25 mouse cellular contexts compared by ENCODE assay signal in the genomic region with DNA sequence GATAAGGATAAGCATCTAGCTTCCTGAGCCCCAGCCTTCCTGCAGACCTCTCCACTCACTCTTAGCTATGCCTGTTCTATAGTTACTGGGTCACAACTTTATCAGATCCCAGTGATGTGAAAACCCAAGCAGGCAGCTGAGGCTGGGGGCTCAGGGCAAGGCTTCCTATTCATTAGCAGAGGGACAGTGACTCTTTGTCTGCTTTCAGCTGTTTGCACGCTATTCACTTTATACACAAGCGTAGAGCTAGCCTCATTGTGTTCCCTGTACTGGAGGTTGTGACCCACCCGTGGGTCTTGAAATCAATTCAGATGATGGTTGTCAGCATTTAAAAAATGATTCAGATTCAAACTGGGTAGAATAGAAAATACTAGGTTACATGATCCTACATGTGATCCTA.
DNase-seq lines count a peak whose midpoint lies in the region; ATAC-seq and TF ChIP-seq lines count a peak whose summit lies in the region.
"Had no signal": no experiment of that assay in that cellular context is flagged by ENCODE, and none has a peak within 500 bp of the region (broad histone marks: within the 10 kb centered on the region; RNA-seq: fewer than 3 reads in every experiment).

No protein-coding gene starts in this region.

- no peaks in the 10 kb centered on the region for H3K36me3 ChIP-seq in midbrain, embryonic 10.5 days
- H3K36me3 ChIP-seq in midbrain, postnatal 0 days (ENCODE audit: insufficient read depth, low read length), result no peaks in the 10 kb centered on the region
- H3K36me3 ChIP-seq: embryonic facial prominence, embryonic 13.5 days; heart, embryonic 15.5 days; limb, embryonic 12.5 days; liver, embryonic 13.5 days had no signal

- peak overlapping the region; percentile 59; the same call in 1 of the 2 replicates for H3K27ac ChIP-seq in midbrain, embryonic 10.5 days (replicated peaks)
- no peak overlapping the region for H3K27ac ChIP-seq in midbrain, postnatal 0 days (ENCODE audit: low read depth, low read length)
- H3K27ac ChIP-seq: embryonic facial prominence, embryonic 13.5 days; gastrocnemius, adult 2 months; heart, embryonic 15.5 days; limb, embryonic 12.5 days; liver, embryonic 13.5 days; stomach, postnatal 0 days had no signal

- no peak overlapping the region for H3K9ac ChIP-seq in midbrain, postnatal 0 days (replicated peaks; ENCODE audit: low read length, poor library complexity, severe bottlenecking)
- H3K9ac ChIP-seq: embryonic facial prominence, embryonic 13.5 days; heart, embryonic 15.5 days; limb, embryonic 12.5 days; liver, embryonic 13.5 days had no signal

- ATAC-seq in midbrain, postnatal 0 days (ENCODE audit: low FRiP score), result no peak
- ATAC-seq: CD4-positive, CD25-positive, alpha-beta regulatory T cell, adult 4 months; forebrain, embryonic 14.5 days; inflammation-experienced regulatory T-cells, adult 6 months had no signal

- peak; percentile 48 for DNase-seq in heart, adult 11 months
- DNase-seq in heart, postnatal 25 days (ENCODE audit: low spot score), result no peak
- DNase-seq in midbrain, embryonic 10.5 days (ENCODE audit: low spot score), result no peak
- no peak for DNase-seq in midbrain, postnatal 0 days (ENCODE audit: low spot score)
- DNase-seq in embryo, embryonic 11 days, result peak; percentile 42
- peak; percentile 43 for DNase-seq in retina, embryonic 14.5 days (ENCODE audit: low spot score)
- DNase-seq in layer of hippocampus, adult 9-10 months (ENCODE audit: low spot score), result no peak
- DNase-seq: adrenal gland, postnatal 14 days; cerebellum, adult 9-10 months; gastrocnemius, adult 2 months; heart, postnatal 4 days; kidney, adult 18-20 months; kidney, postnatal 10 days; liver, embryonic 13.5 days; lung, adult 2 months; lung, postnatal 14 days; thymus, adult 2 months had no signal

- intact Hi-C loops in heart, postnatal 25 days (cut with DNase I), result no loop called here

- TF ChIP-seq CTCF in midbrain, postnatal 0 days (IDR thresholded peaks at IDR 0.05), result no peak

- no peaks in the 10 kb centered on the region for H3K9me3 ChIP-seq in midbrain, embryonic 10.5 days (replicated peaks)
- H3K9me3 ChIP-seq in midbrain, postnatal 0 days (ENCODE audit: low read length), result no peaks in the 10 kb centered on the region
- H3K9me3 ChIP-seq: embryonic facial prominence, embryonic 13.5 days; heart, embryonic 15.5 days; limb, embryonic 12.5 days; liver, embryonic 13.5 days had no signal

- H3K4me3 ChIP-seq in midbrain, embryonic 10.5 days, result no peak overlapping the region
- H3K4me3 ChIP-seq in midbrain, postnatal 0 days (ENCODE audit: low read depth, low read length), result no peak overlapping the region
- H3K4me3 ChIP-seq: embryonic facial prominence, embryonic 13.5 days; erythroblast, embryonic 14.5 days; gastrocnemius, adult 2 months; heart, embryonic 15.5 days; limb, embryonic 12.5 days; liver, embryonic 13.5 days had no signal

- H3K27me3 ChIP-seq in midbrain, embryonic 10.5 days (ENCODE audit: low read depth, poor library complexity, severe bottlenecking), result no peaks in the 10 kb centered on the region
- no peaks in the 10 kb centered on the region for H3K27me3 ChIP-seq in midbrain, postnatal 0 days (ENCODE audit: insufficient read depth, low read length)
- H3K27me3 ChIP-seq: embryonic facial prominence, embryonic 13.5 days; heart, embryonic 15.5 days; limb, embryonic 12.5 days; liver, embryonic 13.5 days had no signal

- peaks cover 16% of the 10 kb centered on the region for H3K4me1 ChIP-seq in midbrain, embryonic 10.5 days
- H3K4me1 ChIP-seq in midbrain, postnatal 0 days (ENCODE audit: insufficient read depth, low read length), result no peaks in the 10 kb centered on the region
- H3K4me1 ChIP-seq: heart, embryonic 15.5 days; liver, embryonic 13.5 days had no signal

- 55% methylated on average over 3 of the region's 3 CpGs for WGBS in midbrain, embryonic 10.5 days
- 38% methylated on average over 3 of the region's 3 CpGs for WGBS in midbrain, postnatal 0 days

- H3K4me2 ChIP-seq in midbrain, postnatal 0 days (ENCODE audit: low read depth, low read length, poor library complexity, severe bottlenecking), result no peak overlapping the region
- H3K4me2 ChIP-seq: embryonic facial prominence, embryonic 13.5 days; heart, embryonic 15.5 days; limb, embryonic 12.5 days; liver, embryonic 13.5 days had no signal

Comparison
In these comparisons a context has a peak if more than half of its experiments do, and no peak if none do; other contexts are left out.
1. DNase-seq: peak in heart, adult 11 months (single experiment), embryo, embryonic 11 days (single experiment) and retina, embryonic 14.5 days (single experiment); none in heart, postnatal 25 days (single experiment), midbrain, embryonic 10.5 days (single experiment), midbrain, postnatal 0 days (single experiment) and layer of hippocampus, adult 9-10 months (single experiment).